Mouse (Mus musculus) gastrocnemius, adult 2 months (tissue): Measurements from ENCODE around the gene Ppfibp1. TPM values are rescaled to one million over a fixed set of nuclear protein-coding genes. Genes with fewer than 3 reads are reported as not detected.

Source experiments
- DNase-seq: peaks from one replicate; pipeline ENCODE4 v3.0.0; 2022
- H3K27ac ChIP-seq: fragments of 200-600 bp; 2 replicates; pipeline ENCODE4 v1.8.1; 2022; ENCODE audit warnings: mild to moderate bottlenecking
- H3K4me3 ChIP-seq: fragments of 200-600 bp; 2 replicates; pipeline ENCODE4 v1.8.1; 2022; ENCODE audit warnings: mild to moderate bottlenecking, moderate library complexity
- CTCF ChIP-seq: fragments of 200-600 bp; IDR thresholded peaks from 2 replicates; pipeline ENCODE4 v1.8.1; 2022; ENCODE audit warnings: antibody characterized with exemption, mild to moderate bottlenecking, moderate library complexity
- intact Hi-C: fragments of 180-260 bp; cut with DNase I; formaldehyde crosslinking; loops from one replicate; pipeline ENCODE4 v1.15.1; 2025
- total RNA-seq, 2 experiments: library from RNA; stranded (reverse); gene quantifications; 2 replicates each; pipeline ENCODE4 v1.2.3; 2021

The Ppfibp1 gene
- total RNA-seq, 2 experiments from 2014 or later: 40.3 to 44.8 TPM

GRCm38 (mm10) chr6:146888660-146889490, 588 bp downstream of the Ppfibp1 start:
- H3K4me3 ChIP-seq: peak overlapping the region; percentile 99
- peak; percentile 19 for DNase-seq
- intact Hi-C loops: loop anchor here (1.0 to 5.0 kb wide), 3 partner anchors 57 to 103 kb away; no protein-coding TSS in a partner anchor
- peak overlapping the region; percentile 97 for H3K27ac ChIP-seq
- no peak for TF ChIP-seq CTCF

- intact Hi-C loops: no loop called here
- no peak for DNase-seq
- H3K4me3 ChIP-seq: peak overlapping the region; percentile 99
- no peak for TF ChIP-seq CTCF
- peak overlapping the region; percentile 97 for H3K27ac ChIP-seq
Observed at GRCm38 (mm10) chr6:146890215-146890614, 1.9 kb downstream of the Ppfibp1 start.

GRCm38 (mm10) chr6:146890633-146891032, 2.3 kb downstream of the Ppfibp1 start:
- Histone ChIP-seq H3K4me3 (peak overlapping the region; percentile 99), H3K27ac (peak overlapping the region; percentile 97)
- no peak for TF ChIP-seq CTCF
- intact Hi-C loops: no loop called here
- DNase-seq: peak; percentile 21

- TF ChIP-seq CTCF: no peak
- intact Hi-C loops: no loop called here
- H3K27ac ChIP-seq: no peak overlapping the region
- no peak for DNase-seq
- no peak overlapping the region for H3K4me3 ChIP-seq
Observed at GRCm38 (mm10) chr6:146893890-146894289, 5.6 kb downstream of the Ppfibp1 start.

- peak overlapping the region; percentile 76; the same call in 1 of the 2 replicates for H3K27ac ChIP-seq
- H3K4me3 ChIP-seq: no peak overlapping the region
- TF ChIP-seq CTCF: no peak
- intact Hi-C loops: no loop called here
- DNase-seq: no peak
Observed at GRCm38 (mm10) chr6:146898709-146899108, 10.4 kb downstream of the Ppfibp1 start.

GRCm38 (mm10) chr6:146899647-146900046, 11.4 kb downstream of the Ppfibp1 start:
- H3K4me3 ChIP-seq: no peak overlapping the region
- no peak for TF ChIP-seq CTCF
- no peak for DNase-seq
- intact Hi-C loops: no loop called here
- peak overlapping the region; percentile 76 for H3K27ac ChIP-seq

- DNase-seq: no peak
- TF ChIP-seq CTCF: peak; percentile 6; the same call in 1 of the 2 replicates
- H3K27ac ChIP-seq: peak overlapping the region; percentile 76
- intact Hi-C loops: no loop called here
- H3K4me3 ChIP-seq: no peak overlapping the region
Observed at GRCm38 (mm10) chr6:146901929-146902328, 13.6 kb downstream of the Ppfibp1 start.

- no peak for TF ChIP-seq CTCF
- Histone ChIP-seq H3K4me3 (no peak overlapping the region), H3K27ac (0 out of 2 replicates have a peak overlapping the region, but pooled peaks have one; percentile 38)
- DNase-seq: no peak
- intact Hi-C loops: no loop called here
Observed at GRCm38 (mm10) chr6:146903632-146904031, 15.3 kb downstream of the Ppfibp1 start.

GRCm38 (mm10) chr6:146904707-146905106, 16.4 kb downstream of the Ppfibp1 start:
- no peak overlapping the region for H3K27ac ChIP-seq
- no peak for DNase-seq
- intact Hi-C loops: no loop called here
- no peak for TF ChIP-seq CTCF
- H3K4me3 ChIP-seq: no peak overlapping the region

- TF ChIP-seq CTCF: no peak
- H3K4me3 ChIP-seq: no peak overlapping the region
- intact Hi-C loops: no loop called here
- H3K27ac ChIP-seq: peak overlapping the region; percentile 6; the same call in 1 of the 2 replicates
- DNase-seq: no peak
Observed at GRCm38 (mm10) chr6:146906000-146906786, 17.9 kb downstream of the Ppfibp1 start.

- no peak for TF ChIP-seq CTCF
- intact Hi-C loops: no loop called here
- DNase-seq: no peak
- Histone ChIP-seq H3K27ac (no peak overlapping the region), H3K4me3 (no peak overlapping the region)
Observed at GRCm38 (mm10) chr6:146907061-146907794, 18.9 kb downstream of the Ppfibp1 start.

GRCm38 (mm10) chr6:146907795-146908190, 19.5 kb downstream of the Ppfibp1 start:
- H3K27ac ChIP-seq: no peak overlapping the region
- TF ChIP-seq CTCF: no peak
- DNase-seq: no peak
- H3K4me3 ChIP-seq: no peak overlapping the region
- intact Hi-C loops: no loop called here

- intact Hi-C loops: no loop called here
- TF ChIP-seq CTCF: no peak
- H3K4me3 ChIP-seq: no peak overlapping the region
- peak overlapping the region; percentile 86; the same call in 1 of the 2 replicates for H3K27ac ChIP-seq
- no peak for DNase-seq
Observed at GRCm38 (mm10) chr6:146908801-146909200, 20.5 kb downstream of the Ppfibp1 start.
